Comparison of ENCODE assay signal across 9 mouse cellular contexts in the genomic region with DNA sequence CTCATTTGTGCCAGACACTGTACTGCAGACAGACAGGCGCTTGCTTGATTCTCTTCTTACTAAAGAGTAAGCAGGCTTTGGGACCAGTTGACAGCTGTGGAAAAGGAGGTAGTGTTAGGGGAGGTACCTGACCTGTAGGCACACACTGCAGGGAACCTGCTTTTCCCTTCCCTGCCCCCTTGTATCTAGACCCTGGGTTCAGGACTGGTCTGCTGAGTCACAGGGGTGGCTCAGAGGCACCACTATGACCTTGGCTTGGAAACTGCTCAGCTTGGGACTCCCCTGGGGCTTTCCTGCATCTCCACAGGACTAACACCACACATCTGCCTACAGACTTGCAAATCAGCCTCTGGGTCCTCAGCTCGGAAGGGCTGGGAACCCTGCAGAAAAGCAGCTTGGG. TPM values are rescaled to one million over a fixed set of nuclear protein-coding genes. Genes with fewer than 3 reads are reported as not detected.
DNase-seq lines count a peak whose midpoint lies in the region; ATAC-seq and TF ChIP-seq lines count a peak whose summit lies in the region.
"Had no signal": no experiment of that assay in that cellular context is flagged by ENCODE, and none has a peak within 500 bp of the region (broad histone marks: within the 10 kb centered on the region; RNA-seq: fewer than 3 reads in every experiment).

No protein-coding gene starts in this region.

- DNase-seq in neural tube, embryonic 11.5 days (ENCODE audit: low spot score) = peak; percentile 7
- no peak for DNase-seq in neural tube, embryonic 10.5 days (ENCODE audit: extremely low spot score, low spot score)
- DNase-seq in adipocyte (ENCODE audit: low spot score) = peak; percentile 36
- DNase-seq in natural killer cell, adult 2 months (ENCODE audit: low spot score in 2 of 2) = peak; percentile 60 to 73
- DNase-seq in cerebellum, postnatal 14 days = no peak
- DNase-seq in kidney, adult 9 months = no peak
- DNase-seq: cerebellum, adult 9-11 months; kidney, postnatal 10 days had no signal

- no peaks in the 10 kb centered on the region for H3K27me3 ChIP-seq in neural tube, embryonic 11.5 days (ENCODE audit: control insufficient read depth, insufficient read depth, low read length)
- H3K27me3 ChIP-seq in E14TG2a.4 (ENCODE audit: insufficient read depth, low read length) = no peaks in the 10 kb centered on the region

- no peaks in the 10 kb centered on the region for H3K9me3 ChIP-seq in neural tube, embryonic 11.5 days (ENCODE audit: control insufficient read depth, low read length)
- H3K9me3 ChIP-seq in E14TG2a.4 (ENCODE audit: low read length) = no peaks in the 10 kb centered on the region

- no peak overlapping the region for H3K4me2 ChIP-seq in neural tube, embryonic 11.5 days (ENCODE audit: low read depth)

- H3K4me3 ChIP-seq in neural tube, embryonic 11.5 days (ENCODE audit: low read depth, low read length) = no peak overlapping the region
- peak overlapping the region; percentile 54 for H3K4me3 ChIP-seq in E14TG2a.4 (replicated peaks; ENCODE audit: low read length)

- 81% methylated on average over 2 of the region's 2 CpGs for WGBS in neural tube, embryonic 11.5 days

- no peak for ATAC-seq in neural tube, embryonic 11.5 days (ENCODE audit: insufficient read depth, low FRiP score, low TSS enrichment)

- H3K36me3 ChIP-seq in neural tube, embryonic 11.5 days (ENCODE audit: control insufficient read depth, insufficient read depth, low read length) = no peaks in the 10 kb centered on the region
- H3K36me3 ChIP-seq in E14TG2a.4 (ENCODE audit: insufficient read depth, low read length) = peaks cover 36% of the 10 kb centered on the region

- no peak for TF ChIP-seq CTCF in E14TG2a.4 (conservative IDR thresholded peaks at IDR 0.05; ENCODE audit: low read length)

- 0 out of 2 replicates have a peak, but pooled peaks cover 8% of the 10 kb centered on the region for H3K4me1 ChIP-seq in neural tube, embryonic 11.5 days (ENCODE audit: control insufficient read depth, insufficient read depth, low read length)
- peaks cover 96% of the 10 kb centered on the region for H3K4me1 ChIP-seq in E14TG2a.4 (replicated peaks; ENCODE audit: low read depth, low read length)

- no peak overlapping the region for H3K27ac ChIP-seq in neural tube, embryonic 11.5 days (ENCODE audit: low read depth, low read length)

- no peak overlapping the region for H3K9ac ChIP-seq in neural tube, embryonic 11.5 days (ENCODE audit: low read length)

RNA-seq across cellular contexts. Expression of a gene that starts 9.8 kb away (rescaled TPM):
- polyA plus RNA-seq in neural tube, embryonic 11.5 days (2014; fragmentation: Nextera tagmentation; extraction: Ambion mirVana) = 21.3 and 23.5 TPM in 2 replicates

Comparison
In these comparisons a context has a peak if more than half of its experiments do, and no peak if none do; other contexts are left out.
1. DNase-seq: peak in neural tube, embryonic 11.5 days (single experiment), adipocyte (single experiment) and natural killer cell, adult 2 months (2 of 2); none in neural tube, embryonic 10.5 days (single experiment), cerebellum, postnatal 14 days (0 of 2) and kidney, adult 9 months (single experiment).